Mouse (Mus musculus): ENCODE data around the gene Lhx4. TPM values are rescaled to one million over a fixed set of nuclear protein-coding genes. Genes with fewer than 3 reads are reported as not detected.
A peak's percentile ranks its signal among the peaks of the same experiment; 100 is the strongest.

Gene Lhx4
- polyA plus RNA-seq, 1 experiment from 2014 or later = 3.4 TPM

- DNase-seq (ENCODE audit: low spot score) (no peak), ATAC-seq (ENCODE audit: low FRiP score) (no peak)
- Histone ChIP-seq H3K4me2 (replicated peaks) (no peak overlapping the region), H3K4me3 (replicated peaks; ENCODE audit: low read length) (no peak overlapping the region), H3K27ac (no peak overlapping the region), H3K9me3 (ENCODE audit: control insufficient read depth, low read length) (no peaks in the 10 kb centered on the region), H3K9ac (no peak overlapping the region), H3K36me3 (replicated peaks; ENCODE audit: control insufficient read depth, insufficient read depth) (no peaks in the 10 kb centered on the region), H3K4me1 (replicated peaks; ENCODE audit: control insufficient read depth, insufficient read depth, low read length) (peaks cover under 1% of the 10 kb centered on the region; the same call in 1 of the 2 replicates), H3K27me3 (ENCODE audit: control insufficient read depth, insufficient read depth, low read length) (peaks cover 94% of the 10 kb centered on the region)
- WGBS = 75% methylated on average over 5 of the region's 5 CpGs
Measured at GRCm38 (mm10) chr1:155747911-155748310, 3.6 kb downstream of the Lhx4 start.

GRCm38 (mm10) chr1:155747011-155747410, 4.5 kb downstream of the Lhx4 start:
- H3K27ac ChIP-seq = no peak overlapping the region
- H3K36me3 ChIP-seq (replicated peaks; ENCODE audit: control insufficient read depth, insufficient read depth) = no peaks in the 10 kb centered on the region
- no peak overlapping the region for H3K4me2 ChIP-seq (replicated peaks)
- no peak for DNase-seq (ENCODE audit: low spot score)
- no peaks in the 10 kb centered on the region for H3K9me3 ChIP-seq (ENCODE audit: control insufficient read depth, low read length)
- 4% methylated on average over 8 of the region's 8 CpGs for WGBS
- no peak overlapping the region for H3K9ac ChIP-seq
- ATAC-seq (ENCODE audit: low FRiP score) = no peak
- no peak overlapping the region for H3K4me3 ChIP-seq (replicated peaks; ENCODE audit: low read length)
- H3K4me1 ChIP-seq (replicated peaks; ENCODE audit: control insufficient read depth, insufficient read depth, low read length) = peaks cover 10% of the 10 kb centered on the region
- H3K27me3 ChIP-seq (ENCODE audit: control insufficient read depth, insufficient read depth, low read length) = peaks cover 94% of the 10 kb centered on the region

DNA sequence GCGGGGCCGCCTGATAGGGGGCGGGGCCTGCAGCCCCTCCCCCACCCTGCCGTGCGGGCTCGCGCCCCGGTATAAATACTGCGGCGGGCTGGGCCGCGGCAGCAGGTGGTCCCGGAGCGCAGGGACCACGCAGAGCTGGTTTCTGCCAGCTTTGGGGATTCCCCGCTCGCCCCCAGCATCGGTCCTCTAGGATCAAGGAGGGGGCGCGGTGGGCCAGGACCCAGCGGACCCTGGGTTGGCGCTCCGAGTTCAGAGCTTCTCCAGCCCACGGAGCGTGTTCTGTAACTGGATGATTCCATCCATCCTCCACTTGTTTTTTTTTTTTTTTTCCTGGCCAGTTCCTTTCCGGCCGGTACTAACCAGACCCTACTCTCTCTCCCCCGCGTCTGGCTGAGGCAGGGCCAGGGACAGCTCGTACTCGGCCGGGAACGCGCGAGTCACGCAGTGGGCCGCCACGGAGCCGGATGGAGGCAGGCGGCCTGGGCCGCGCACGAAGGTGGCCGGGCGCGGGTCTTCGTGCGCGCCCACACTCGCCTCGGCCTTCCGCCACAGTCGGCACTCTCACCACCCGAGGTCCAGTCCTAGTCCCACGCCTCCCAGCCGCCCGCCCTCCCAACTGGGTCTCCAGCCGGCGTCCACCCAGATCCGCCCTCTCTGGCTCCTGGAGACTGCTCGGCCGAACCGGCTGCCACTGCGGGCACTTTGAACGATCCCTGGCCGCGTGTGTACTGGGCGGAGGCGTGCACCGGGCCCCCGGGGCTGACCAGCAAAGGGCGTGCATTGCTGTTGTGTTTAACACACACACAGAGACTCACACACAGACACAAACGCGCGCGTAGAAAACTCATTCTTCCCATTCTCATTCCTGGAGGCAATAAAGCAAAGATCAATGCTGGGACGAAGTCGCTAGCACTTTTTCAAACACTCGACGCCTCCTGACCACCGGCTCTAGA, 8.8 kb downstream of the Lhx4 start:
- ATAC-seq (ENCODE audit: low FRiP score) (peak; percentile 51), DNase-seq (ENCODE audit: low spot score) (no peak)
- Histone ChIP-seq H3K9me3 (ENCODE audit: control insufficient read depth, low read length) (no peaks in the 10 kb centered on the region), H3K36me3 (replicated peaks; ENCODE audit: control insufficient read depth, insufficient read depth) (no peaks in the 10 kb centered on the region), H3K4me1 (replicated peaks; ENCODE audit: control insufficient read depth, insufficient read depth, low read length) (peaks cover 24% of the 10 kb centered on the region), H3K4me2 (replicated peaks) (peak overlapping the region; percentile 62), H3K27me3 (ENCODE audit: control insufficient read depth, insufficient read depth, low read length) (peaks cover 91% of the 10 kb centered on the region), H3K27ac (no peak overlapping the region), H3K4me3 (replicated peaks; ENCODE audit: low read length) (peak overlapping the region; percentile 36), H3K9ac (peak overlapping the region; percentile 24; the same call in 1 of the 2 replicates)
- WGBS = under 1% methylated on average over 80 of the region's 81 CpGs

DNA sequence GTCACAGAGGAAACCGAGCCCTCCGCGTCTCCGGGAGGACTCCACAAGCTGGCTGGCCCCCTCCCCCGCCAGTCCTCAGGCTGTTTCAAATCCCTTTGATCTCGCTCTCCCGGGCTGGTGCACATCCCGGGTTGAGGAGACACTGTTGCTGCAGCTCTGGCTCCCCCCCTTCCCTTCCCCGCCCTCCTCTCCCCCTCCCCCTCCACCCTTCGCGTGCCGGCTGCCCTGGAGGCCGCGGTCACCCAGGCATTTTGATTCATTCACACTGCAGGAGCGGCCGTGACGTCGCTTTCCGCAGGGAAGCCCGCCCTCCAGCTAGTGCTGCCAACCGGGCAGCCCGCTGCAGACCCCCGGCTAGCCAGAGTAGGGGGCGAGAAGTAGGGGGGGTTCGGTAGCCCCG, 9.5 kb downstream of the Lhx4 start:
- Histone ChIP-seq H3K4me3 (replicated peaks; ENCODE audit: low read length) (peak overlapping the region; percentile 36), H3K4me1 (replicated peaks; ENCODE audit: control insufficient read depth, insufficient read depth, low read length) (peaks cover 24% of the 10 kb centered on the region), H3K4me2 (replicated peaks) (peak overlapping the region; percentile 62), H3K9me3 (ENCODE audit: control insufficient read depth, low read length) (no peaks in the 10 kb centered on the region), H3K9ac (peak overlapping the region; percentile 24; the same call in 1 of the 2 replicates), H3K27me3 (ENCODE audit: control insufficient read depth, insufficient read depth, low read length) (peaks cover 91% of the 10 kb centered on the region), H3K36me3 (replicated peaks; ENCODE audit: control insufficient read depth, insufficient read depth) (no peaks in the 10 kb centered on the region), H3K27ac (no peak overlapping the region)
- no peak for DNase-seq (ENCODE audit: low spot score)
- WGBS = under 1% methylated on average over 25 of the region's 26 CpGs
- ATAC-seq (ENCODE audit: low FRiP score) = peak; percentile 58

DNA sequence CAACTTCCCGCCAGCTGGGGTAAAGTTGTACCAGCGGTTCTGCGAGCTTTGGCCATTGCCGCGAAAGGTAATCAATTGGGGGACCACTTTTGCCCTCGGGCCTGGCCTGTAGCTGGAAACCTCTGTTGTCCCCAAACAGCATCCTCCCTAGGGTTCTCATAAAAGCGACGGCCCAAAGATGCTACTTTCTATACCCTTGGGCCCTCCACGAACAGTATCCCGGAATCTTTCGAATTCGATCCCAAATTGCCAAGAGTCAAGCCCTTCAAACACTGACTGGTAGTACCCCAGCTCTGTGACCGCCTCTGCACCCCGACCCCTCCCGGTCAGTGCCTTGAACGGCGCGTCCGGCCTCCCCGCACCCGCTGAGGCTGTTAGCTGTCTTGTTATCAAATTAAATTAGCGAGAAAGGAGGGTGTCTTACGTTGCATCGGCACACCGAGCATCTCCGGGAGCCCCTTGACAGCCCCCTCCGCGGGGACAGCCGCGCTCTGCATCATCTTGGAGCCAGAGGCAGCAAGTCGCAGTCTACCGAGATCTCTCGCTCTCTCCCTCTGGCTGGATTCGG, 10.0 kb downstream of the Lhx4 start:
- DNase-seq (ENCODE audit: low spot score) (peak; percentile 48), ATAC-seq (ENCODE audit: low FRiP score) (peak; percentile 21; the same call in 1 of the 2 replicates)
- Histone ChIP-seq H3K27me3 (ENCODE audit: control insufficient read depth, insufficient read depth, low read length) (peaks cover 91% of the 10 kb centered on the region), H3K4me1 (replicated peaks; ENCODE audit: control insufficient read depth, insufficient read depth, low read length) (peaks cover 24% of the 10 kb centered on the region), H3K27ac (no peak overlapping the region), H3K9ac (0 out of 2 replicates have a peak overlapping the region, but pooled peaks have one; percentile 11), H3K36me3 (replicated peaks; ENCODE audit: control insufficient read depth, insufficient read depth) (no peaks in the 10 kb centered on the region), H3K4me3 (replicated peaks; ENCODE audit: low read length) (peak overlapping the region; percentile 36), H3K4me2 (replicated peaks) (peak overlapping the region; percentile 62), H3K9me3 (ENCODE audit: control insufficient read depth, low read length) (no peaks in the 10 kb centered on the region)
- under 1% methylated on average over 34 of the region's 34 CpGs for WGBS

DNA sequence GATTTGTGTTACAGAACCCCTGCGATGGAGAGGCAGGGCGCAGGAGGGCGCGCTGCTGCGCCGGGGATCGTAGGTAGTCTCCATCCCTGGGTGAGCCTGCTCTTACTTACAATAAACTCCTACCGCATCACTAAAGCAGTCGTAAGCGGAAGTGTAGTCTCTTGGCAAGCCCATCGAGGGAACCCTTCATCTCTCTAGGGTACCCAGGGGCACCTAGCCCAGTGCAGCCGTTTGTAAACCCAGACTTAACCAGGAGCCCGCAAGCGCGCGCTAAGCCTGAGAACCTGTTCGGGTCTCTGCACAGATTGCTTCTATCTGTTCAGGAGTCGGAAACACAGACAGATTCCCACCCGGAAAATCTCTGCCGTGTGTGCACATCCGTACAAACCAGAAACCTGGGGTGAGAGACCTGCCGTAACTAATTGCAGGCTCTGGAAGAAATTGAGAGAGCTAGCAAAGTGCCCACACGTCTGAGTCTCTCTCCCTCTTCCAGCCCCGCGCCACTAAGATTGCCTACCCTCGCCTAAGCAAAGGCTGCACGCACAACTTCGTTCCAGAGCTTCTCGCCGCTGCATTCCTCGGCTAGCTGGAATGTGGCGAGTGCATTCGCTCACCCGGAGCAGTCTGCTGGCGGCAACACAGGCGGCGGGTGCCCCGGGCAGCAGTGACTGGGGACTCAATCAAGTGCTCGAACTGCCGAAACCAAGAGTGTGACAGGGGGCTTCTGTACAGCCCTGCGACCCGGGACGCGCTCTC, 10.7 kb downstream of the Lhx4 start:
- Histone ChIP-seq H3K4me3 (replicated peaks; ENCODE audit: low read length) (peak overlapping the region; percentile 36), H3K4me2 (replicated peaks) (peak overlapping the region; percentile 62), H3K27me3 (ENCODE audit: control insufficient read depth, insufficient read depth, low read length) (peaks cover 91% of the 10 kb centered on the region), H3K9ac (0 out of 2 replicates have a peak overlapping the region, but pooled peaks have one; percentile 11), H3K27ac (no peak overlapping the region), H3K4me1 (replicated peaks; ENCODE audit: control insufficient read depth, insufficient read depth, low read length) (peaks cover 24% of the 10 kb centered on the region), H3K9me3 (ENCODE audit: control insufficient read depth, low read length) (no peaks in the 10 kb centered on the region), H3K36me3 (replicated peaks; ENCODE audit: control insufficient read depth, insufficient read depth) (no peaks in the 10 kb centered on the region)
- ATAC-seq (ENCODE audit: low FRiP score) (no peak), DNase-seq (ENCODE audit: low spot score) (no peak)
- WGBS = under 1% methylated on average over 44 of the region's 44 CpGs

DNA sequence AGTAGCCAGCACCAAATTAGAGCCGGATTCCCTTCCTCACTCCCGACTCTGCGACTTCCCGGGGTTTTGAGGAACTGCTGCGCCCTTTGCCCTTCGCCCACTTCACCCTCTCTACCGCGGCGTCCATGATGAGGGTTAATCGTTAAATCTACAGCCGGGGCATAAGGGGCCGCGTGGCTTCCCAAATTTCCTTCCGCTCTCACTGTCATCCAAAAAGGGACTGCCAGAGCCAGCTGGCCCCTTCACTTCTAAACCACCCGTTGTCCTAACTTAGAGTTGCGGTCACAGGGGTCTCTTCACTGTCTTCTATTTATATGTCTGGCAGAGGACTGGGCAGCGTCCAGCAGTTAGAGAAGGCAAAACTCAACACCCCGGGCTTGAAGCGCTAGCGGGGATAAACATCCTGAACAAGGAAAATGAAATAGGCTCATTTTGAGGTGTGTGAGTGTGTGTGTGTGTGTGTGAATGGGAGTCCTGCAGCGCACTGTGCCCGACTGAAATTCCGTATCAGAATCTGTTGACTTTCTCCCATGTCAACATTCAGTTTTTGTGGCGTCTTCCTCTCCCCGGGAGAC, 13.6 kb downstream of the Lhx4 start:
- Histone ChIP-seq H3K27ac (no peak overlapping the region), H3K4me2 (replicated peaks) (no peak overlapping the region), H3K9me3 (ENCODE audit: control insufficient read depth, low read length) (no peaks in the 10 kb centered on the region), H3K27me3 (ENCODE audit: control insufficient read depth, insufficient read depth, low read length) (peaks cover 96% of the 10 kb centered on the region), H3K9ac (no peak overlapping the region), H3K4me1 (replicated peaks; ENCODE audit: control insufficient read depth, insufficient read depth, low read length) (peaks cover 23% of the 10 kb centered on the region), H3K36me3 (replicated peaks; ENCODE audit: control insufficient read depth, insufficient read depth) (no peaks in the 10 kb centered on the region), H3K4me3 (replicated peaks; ENCODE audit: low read length) (peak overlapping the region; percentile 4; the same call in 1 of the 2 replicates)
- DNase-seq (ENCODE audit: low spot score) (no peak), ATAC-seq (ENCODE audit: low FRiP score) (no peak)
- WGBS = under 1% methylated on average over 25 of the region's 25 CpGs

- under 1% methylated on average over 58 of the region's 58 CpGs for WGBS
- H3K9ac ChIP-seq = no peak overlapping the region
- ATAC-seq (ENCODE audit: low FRiP score) = no peak
- H3K4me2 ChIP-seq (replicated peaks) = no peak overlapping the region; the same call in 1 of the 2 replicates
- H3K27ac ChIP-seq = no peak overlapping the region
- no peaks in the 10 kb centered on the region for H3K36me3 ChIP-seq (replicated peaks; ENCODE audit: control insufficient read depth, insufficient read depth)
- peaks cover 96% of the 10 kb centered on the region for H3K27me3 ChIP-seq (ENCODE audit: control insufficient read depth, insufficient read depth, low read length)
- no peak for DNase-seq (ENCODE audit: low spot score)
- H3K9me3 ChIP-seq (ENCODE audit: control insufficient read depth, low read length) = no peaks in the 10 kb centered on the region
- peaks cover 16% of the 10 kb centered on the region for H3K4me1 ChIP-seq (replicated peaks; ENCODE audit: control insufficient read depth, insufficient read depth, low read length)
- H3K4me3 ChIP-seq (replicated peaks; ENCODE audit: low read length) = peak overlapping the region; percentile 4
Measured at GRCm38 (mm10) chr1:155737017-155737808, 14.3 kb downstream of the Lhx4 start.
